Mouse (Mus musculus) heart, postnatal 0 days (tissue): Measurements from ENCODE around the gene Cobll1.

Source experiments
- CTCF ChIP-seq: IDR thresholded peaks from 2 replicates; pipeline ENCODE4 v1.5.1; 2016; ENCODE audit warnings: antibody characterized with exemption, control low read depth, low read depth
- EP300 ChIP-seq: IDR thresholded peaks from 2 replicates; pipeline ENCODE4 v1.6.1; 2016; ENCODE audit warnings: antibody characterized with exemption, low read depth

DNA sequence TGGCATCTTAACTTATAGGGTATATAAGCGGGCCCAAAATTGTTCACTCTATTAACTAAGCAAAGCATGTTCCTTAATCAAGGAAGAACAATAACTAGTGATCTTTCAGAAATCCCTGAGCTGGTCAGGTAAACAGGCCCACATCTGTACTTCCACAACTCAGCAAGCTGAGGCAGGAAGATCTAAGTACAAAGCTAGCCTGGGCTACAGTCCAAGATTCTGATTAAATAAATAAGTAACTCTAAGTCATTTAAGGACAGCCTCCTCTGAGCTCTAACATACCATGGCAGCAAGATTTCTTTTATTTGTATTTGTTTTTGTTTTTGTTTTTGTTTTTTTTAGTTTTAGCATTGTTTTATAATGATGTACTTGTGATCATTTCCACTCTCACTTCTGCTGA is 42.2 kb downstream of the Cobll1 start:
- TF ChIP-seq CTCF, result no peak
- no peak for TF ChIP-seq EP300
